Mouse (Mus musculus): ENCODE data around the gene Umad1.

DNA sequence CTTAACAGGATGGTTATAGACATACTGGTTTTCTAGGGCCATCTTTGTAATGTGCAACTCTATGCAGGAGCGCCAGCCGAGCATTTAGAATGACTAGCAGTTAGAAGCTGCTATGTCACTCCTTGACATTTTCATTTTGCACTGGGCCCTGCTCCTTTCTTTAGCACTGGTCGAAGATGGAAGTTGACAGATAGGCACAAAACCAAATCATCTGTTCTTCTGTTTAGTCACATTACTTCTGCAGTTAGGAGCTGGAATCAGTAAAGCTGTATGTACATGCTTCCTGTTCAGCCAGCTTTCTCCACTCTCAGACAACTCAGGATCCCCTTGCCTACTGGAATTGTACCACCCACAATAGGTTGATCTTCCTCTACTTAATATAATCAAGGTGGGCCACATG is 48.4 kb upstream of the Umad1 start:
- TF ChIP-seq CTCF (conservative IDR thresholded peaks at IDR 0.05; ENCODE audit: insufficient read depth, insufficient read length, low read depth, low read length) (no peak), POLR2A (IDR thresholded peaks at IDR 0.05; ENCODE audit: low read depth, low read length) (no peak)

Data from kidney, adult 2 months (tissue).